Mouse (Mus musculus) c-Kit-negative CD71-positive TER-119-positive erythroid progenitor cells, embryonic 14.5 days (primary cell): ENCODE measurements around the gene Mical2.

Source experiments
- DNase-seq: peaks from one replicate; pipeline ENCODE4 v3.0.0-alpha.2; 2013; ENCODE audit warnings: low read depth, low spot score

Mical2 gene

DNA sequence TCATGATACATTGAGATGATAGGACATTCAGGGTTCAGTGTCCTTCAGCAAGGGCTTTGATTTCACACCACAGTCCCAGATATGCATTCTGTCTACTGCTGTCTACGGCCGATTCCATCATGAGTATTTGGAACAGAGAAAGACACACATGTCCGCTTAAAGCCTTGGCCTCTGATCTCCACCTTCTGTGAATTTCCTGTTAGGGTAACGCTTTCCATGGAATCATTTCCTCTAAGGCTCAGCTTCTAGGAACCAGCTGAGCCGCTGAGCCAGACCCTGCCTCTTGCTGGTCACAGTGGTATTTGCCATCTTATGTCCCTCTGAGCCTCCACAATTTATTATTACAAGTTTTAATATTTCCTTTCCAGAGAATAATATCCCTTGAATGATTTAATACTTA lies 87.6 kb downstream of the Mical2 start:
- no peak for DNase-seq

DNA sequence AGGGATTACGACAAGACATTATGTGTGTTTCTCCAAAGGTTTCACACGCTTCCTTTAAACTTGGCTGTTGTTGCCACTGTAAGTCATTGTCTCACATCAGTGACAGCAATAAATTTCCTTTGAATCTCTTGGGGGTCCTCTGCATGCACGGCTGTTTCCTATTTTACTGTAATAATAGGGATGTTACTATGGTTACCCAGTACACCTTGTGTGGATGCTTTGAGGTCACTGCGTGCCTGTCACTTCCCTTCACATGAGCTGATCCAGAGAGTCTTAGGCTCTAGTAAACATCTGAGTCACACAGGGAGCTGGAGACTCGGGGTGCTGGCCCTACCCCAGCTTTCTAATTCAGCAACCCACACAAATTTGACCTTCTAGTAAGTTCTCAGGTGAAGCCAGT lies 88.0 kb downstream of the Mical2 start:
- no peak for DNase-seq

- no peak for DNase-seq
Measured at GRCm38 (mm10) chr7:112316239-112316638, 90.6 kb downstream of the Mical2 start.

DNA sequence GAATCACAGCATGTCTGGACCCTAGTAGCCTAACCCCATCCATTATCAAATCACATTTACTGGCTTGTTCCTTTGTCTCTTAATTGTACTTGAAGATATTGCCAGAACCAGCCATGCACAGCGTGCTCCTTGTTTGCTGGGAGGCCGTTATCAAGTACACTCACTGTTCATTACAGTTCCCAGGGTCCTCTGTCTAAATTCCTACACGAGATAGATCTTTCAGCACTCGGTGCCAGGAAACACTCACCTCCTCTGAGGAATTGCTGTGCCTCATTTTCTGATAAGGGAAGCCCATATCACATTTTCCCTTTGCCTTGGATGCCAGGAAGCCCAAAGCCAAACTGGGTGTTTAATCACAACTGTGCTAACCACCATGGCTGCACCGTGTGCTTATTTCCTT lies 91.8 kb downstream of the Mical2 start:
- DNase-seq = no peak

DNA sequence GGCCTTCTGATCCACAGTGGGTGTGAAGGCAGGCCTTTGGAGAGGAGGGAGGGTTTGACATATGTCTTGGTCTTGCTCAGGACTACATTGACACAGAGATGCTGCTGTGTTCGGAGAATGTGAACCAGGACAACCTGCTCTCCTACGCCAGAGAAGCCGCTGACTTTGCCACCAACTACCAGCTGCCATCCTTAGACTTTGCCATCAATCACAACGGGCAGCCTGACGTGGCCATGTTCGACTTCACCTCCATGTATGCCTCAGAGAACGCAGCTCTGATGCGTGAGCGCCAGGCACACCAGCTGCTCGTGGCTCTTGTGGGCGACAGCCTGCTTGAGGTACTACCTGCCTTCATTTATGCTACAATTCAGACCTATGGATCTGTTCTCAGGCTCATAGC lies 92.7 kb downstream of the Mical2 start:
- no peak for DNase-seq

GRCm38 (mm10) chr7:112319419-112319818 lies 93.8 kb downstream of the Mical2 start:
- no peak for DNase-seq

GRCm38 (mm10) chr7:112320052-112320730 lies 94.5 kb downstream of the Mical2 start:
- no peak for DNase-seq

- DNase-seq = no peak
Measured at GRCm38 (mm10) chr7:112321798-112322794, 96.4 kb downstream of the Mical2 start.

GRCm38 (mm10) chr7:112324577-112324976 lies 98.9 kb downstream of the Mical2 start:
- DNase-seq = no peak

DNA sequence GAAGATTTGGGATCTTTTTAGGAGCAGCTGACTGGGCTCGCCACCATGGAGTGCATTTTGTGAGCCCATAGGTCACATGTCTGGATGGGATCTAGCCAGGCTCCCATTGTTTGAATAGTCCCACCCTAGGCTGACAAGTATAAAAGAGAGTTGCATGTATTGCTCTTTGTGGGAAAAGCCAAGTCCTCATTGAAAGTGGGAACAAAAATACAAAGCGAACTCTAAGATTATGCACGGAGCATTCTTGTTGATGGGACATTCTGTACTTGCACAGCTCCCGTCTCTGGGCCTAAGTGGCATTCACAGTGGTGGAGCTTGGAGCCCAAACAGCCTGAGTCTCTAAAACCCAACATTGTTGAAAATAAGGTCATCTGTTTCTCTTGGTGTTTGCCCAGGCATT lies 101.2 kb downstream of the Mical2 start:
- no peak for DNase-seq

- DNase-seq = no peak
Measured at GRCm38 (mm10) chr7:112328969-112329368, 103.3 kb downstream of the Mical2 start.

GRCm38 (mm10) chr7:112329496-112329895 lies 103.8 kb downstream of the Mical2 start:
- DNase-seq = no peak

- no peak for DNase-seq
Measured at GRCm38 (mm10) chr7:112330935-112331334, 105.3 kb downstream of the Mical2 start.

DNA sequence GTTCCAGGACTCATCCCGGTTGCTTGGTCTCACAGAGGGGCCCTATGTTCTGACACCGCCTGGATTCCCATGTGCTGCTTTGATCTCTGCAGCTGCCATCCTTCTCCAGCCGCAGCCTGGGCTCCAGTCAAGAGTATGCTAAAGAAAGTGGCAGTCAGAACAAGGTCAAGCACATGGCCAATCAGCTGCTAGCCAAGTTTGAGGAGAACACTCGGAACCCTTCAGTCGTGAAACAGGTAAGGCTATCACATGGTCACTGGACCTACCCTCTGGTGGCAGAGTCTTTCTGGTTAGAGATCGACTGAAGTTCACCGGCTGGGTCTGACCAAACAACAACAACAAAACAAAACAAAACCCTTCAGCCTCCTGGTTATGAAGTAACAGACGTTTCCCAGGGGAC lies 106.1 kb downstream of the Mical2 start:
- no peak for DNase-seq

- DNase-seq = no peak
Measured at GRCm38 (mm10) chr7:112332426-112332825, 106.8 kb downstream of the Mical2 start.

DNA sequence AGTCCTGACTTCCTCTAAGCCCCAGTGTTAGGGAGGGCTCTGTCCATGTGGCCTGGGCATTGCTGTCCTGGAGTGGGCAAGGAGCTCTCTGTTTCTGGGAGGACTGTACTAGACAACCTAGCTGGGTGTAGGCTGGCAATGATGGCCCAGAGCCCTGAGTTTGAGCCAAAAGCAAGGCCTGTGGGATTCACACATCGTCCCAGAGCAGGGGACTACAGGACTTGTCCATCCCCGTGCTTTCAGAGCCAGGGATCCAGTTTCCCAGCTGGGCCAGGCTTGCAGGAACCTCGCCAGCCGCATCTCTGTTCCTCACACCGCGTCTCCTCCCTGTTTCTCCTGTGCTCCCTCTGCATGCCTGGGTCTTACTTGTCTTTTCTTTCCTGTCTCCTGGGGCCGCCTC lies 107.7 kb downstream of the Mical2 start:
- no peak for DNase-seq

DNA sequence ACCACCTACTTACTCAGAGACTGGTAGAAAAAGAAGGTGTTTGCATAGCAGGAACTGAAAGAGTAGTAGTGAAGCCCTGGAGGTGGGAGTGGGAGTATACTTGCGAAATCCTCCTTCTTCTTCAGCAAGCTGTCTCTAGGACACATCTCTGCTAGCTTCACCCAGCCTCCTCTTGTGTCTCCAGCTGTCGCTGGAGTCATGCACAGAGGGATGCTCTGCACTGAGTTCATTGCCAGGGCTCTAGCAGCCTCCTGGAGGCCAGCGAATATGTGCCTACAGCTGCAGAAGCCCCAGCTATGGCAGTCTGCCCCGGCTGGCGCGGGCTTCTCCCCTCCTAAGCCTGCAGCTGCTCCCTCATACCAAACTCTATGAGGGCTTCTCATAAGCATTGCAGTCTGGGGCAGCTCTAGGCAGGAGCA lies 110.6 kb downstream of the Mical2 start:
- no peak for DNase-seq

DNA sequence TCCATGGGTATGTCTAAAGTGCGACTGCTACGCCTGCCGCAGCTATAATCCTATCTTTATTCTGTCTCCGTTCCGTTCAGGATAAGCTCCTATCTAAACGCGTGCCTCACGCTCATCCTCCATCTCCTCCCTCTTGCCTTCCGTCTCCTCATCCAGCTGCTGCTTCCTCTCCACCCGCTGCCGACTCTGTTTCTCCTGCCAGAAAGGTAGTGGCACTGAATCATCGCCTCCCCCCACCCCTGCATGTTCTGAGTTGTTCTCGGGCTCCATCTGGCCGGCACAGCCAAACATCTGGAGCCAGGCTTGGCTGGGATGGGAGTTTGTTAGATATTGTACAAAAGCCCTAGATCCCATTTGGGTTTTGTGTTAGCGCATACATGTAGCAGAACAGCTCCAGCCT lies 111.1 kb downstream of the Mical2 start:
- no peak for DNase-seq

DNA sequence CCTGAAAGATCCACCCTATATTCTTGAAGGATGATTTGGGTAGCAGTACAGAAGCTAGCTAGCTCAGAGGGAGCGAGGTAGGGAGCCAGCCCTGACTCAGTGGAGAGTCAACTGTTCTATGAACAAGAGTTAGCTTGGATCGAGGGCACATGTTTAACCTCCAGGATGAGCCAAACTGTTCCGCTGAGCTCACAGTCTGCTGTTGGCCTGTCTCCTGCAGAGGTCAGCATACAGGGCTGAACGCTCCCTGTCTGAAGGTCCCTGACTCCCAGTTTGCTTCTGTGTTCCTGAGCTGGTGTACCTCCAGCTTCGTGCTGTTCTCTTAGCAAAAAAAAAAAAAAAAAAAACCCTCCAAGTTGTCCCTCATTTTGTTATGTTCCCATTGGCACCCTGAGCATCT lies 112.1 kb downstream of the Mical2 start:
- DNase-seq = no peak

DNA sequence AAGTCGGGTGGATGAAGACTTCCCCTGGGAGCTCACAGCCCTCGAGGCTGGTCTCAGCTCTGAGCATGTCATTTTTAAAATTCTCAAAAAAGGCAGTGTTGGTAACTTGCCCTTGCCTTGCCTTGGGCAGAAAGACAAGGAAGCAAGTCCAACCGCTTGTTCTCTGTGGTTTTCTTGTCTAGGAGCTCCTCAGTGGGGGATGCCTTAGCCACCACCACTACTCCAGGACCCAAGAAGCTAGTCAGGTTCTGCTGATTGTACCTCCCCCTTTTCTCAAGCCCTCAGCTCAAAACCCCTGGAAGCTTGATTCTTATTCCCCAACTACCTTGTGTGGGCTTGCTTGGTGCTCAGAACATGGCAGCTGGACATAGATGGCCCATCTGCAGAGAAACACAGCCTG lies 115.4 kb downstream of the Mical2 start:
- no peak for DNase-seq

- no peak for DNase-seq
Measured at GRCm38 (mm10) chr7:112345687-112346086, 120.0 kb downstream of the Mical2 start.

DNA sequence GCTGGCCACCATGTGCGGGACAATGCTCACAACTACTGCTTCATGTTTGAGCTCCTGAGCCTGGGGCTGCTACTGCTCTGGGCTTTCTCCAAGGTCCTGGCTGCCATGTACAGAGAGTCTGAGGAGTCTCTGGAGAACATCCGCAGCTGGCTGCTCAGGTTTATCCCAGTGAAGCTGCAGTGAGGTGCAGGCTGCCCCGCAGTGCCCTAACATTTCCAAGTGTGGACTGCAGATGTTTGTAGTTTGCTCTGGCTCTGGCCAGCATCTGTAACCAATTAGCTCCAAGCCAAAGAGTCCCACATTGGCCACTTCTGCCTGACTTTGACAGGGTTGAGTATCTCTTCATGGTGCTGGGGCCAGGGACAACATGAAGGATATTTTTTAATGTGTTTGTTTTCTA lies 125.9 kb downstream of the Mical2 start:
- DNase-seq = no peak

DNA sequence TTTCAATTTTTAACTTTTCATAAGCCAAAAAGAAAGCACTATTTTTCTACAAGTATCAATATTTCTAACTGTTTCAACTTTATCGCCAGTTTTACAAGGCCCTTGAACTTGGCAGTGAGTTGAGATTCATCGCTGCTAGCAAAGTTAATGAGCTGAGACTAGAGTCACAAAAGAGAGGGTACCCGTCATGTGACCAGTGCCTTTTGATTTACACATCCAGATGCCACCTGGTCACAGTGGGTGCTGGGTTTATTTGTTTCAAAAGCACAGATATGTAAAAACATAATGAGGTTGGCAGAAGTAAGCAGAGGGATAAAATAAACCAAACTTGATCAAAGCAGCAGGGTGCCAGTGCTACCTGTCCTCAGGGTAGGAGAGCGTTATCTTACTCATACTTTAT lies 126.3 kb downstream of the Mical2 start:
- no peak for DNase-seq
